Mouse (Mus musculus) embryonic facial prominence, embryonic 15.5 days (tissue): ENCODE data around the gene Gatd1. TPM values are rescaled to one million over a fixed set of nuclear protein-coding genes. Genes with fewer than 3 reads are reported as not detected.
"Not testable (repeated sequence)": the region's sequence is repeated elsewhere in the genome, so short reads cannot be mapped to it uniquely, and the experiment has no call there.

Source experiments
- ATAC-seq: fragments of 200-750 bp; cut with Nextera tagmentation; 2 replicates; pipeline ENCODE4 v1.8.0; 2017; ENCODE audit warnings: low read depth, moderate TSS enrichment; ENCODE audit not compliant: insufficient number of reproducible peaks, low FRiP score, low TSS enrichment
- H3K27ac ChIP-seq: fragments of 300-500 bp; sonication (generic); replicated peaks from 2 replicates; pipeline ENCODE4 v1.5.1; 2015; ENCODE audit warnings: mild to moderate bottlenecking, inconsistent platforms
- H3K27me3 ChIP-seq: fragments of 300-500 bp; sonication (generic); 2 replicates; pipeline ENCODE4 v1.6.1; 2015; ENCODE audit warnings: inconsistent platforms
- H3K36me3 ChIP-seq: fragments of 300-500 bp; sonication (generic); 2 replicates; pipeline ENCODE4 v1.6.1; 2015; ENCODE audit warnings: mild to moderate bottlenecking, inconsistent platforms
- H3K4me1 ChIP-seq: fragments of 300-500 bp; sonication (generic); 2 replicates; pipeline ENCODE4 v1.6.1; 2015; ENCODE audit warnings: inconsistent platforms
- H3K4me2 ChIP-seq: fragments of 300-500 bp; sonication (generic); replicated peaks from 2 replicates; pipeline ENCODE4 v1.6.1; 2015; ENCODE audit warnings: mild to moderate bottlenecking, inconsistent platforms
- H3K4me3 ChIP-seq: fragments of 300-500 bp; sonication (generic); replicated peaks from 2 replicates; pipeline ENCODE4 v1.5.1; 2015; ENCODE audit warnings: mild to moderate bottlenecking, inconsistent platforms
- H3K9ac ChIP-seq: fragments of 300-500 bp; sonication (generic); 2 replicates; pipeline ENCODE4 v1.6.1; 2015; ENCODE audit warnings: inconsistent platforms
- H3K9me3 ChIP-seq: fragments of 300-500 bp; sonication (generic); replicated peaks from 2 replicates; pipeline ENCODE4 v1.6.1; 2016; ENCODE audit warnings: inconsistent platforms
- WGBS: fragments of 180-500 bp; shearing (Covaris S2); methylation state at CpG from one replicate; pipeline ENCODE4 v1.1.7; 2015; 5-methylcytosine and 5-hydroxymethylcytosine counted together
- polyA plus RNA-seq: library from polyadenylated mRNA; unstranded; fragments of >200 nt; fragmentation: Nextera tagmentation; extraction: Ambion mirVana; gene quantifications from 2 replicates; pipeline ENCODE4 v1.2.1, GENCODE M21; 2015

Gene Gatd1
- polyA plus RNA-seq, 1 experiment from 2014 or later, result 67.6 TPM

GRCm38 (mm10) chr7:141455610-141456314, 41.8 kb upstream of the Gatd1 start:
- peak overlapping the region; percentile 98 for H3K4me2 ChIP-seq
- H3K9ac ChIP-seq, result peak overlapping the region; percentile 54
- peaks cover 22% of the 10 kb centered on the region for H3K27me3 ChIP-seq
- no peaks in the 10 kb centered on the region for H3K9me3 ChIP-seq
- H3K4me1 ChIP-seq, result peaks cover 17% of the 10 kb centered on the region
- no peak for ATAC-seq
- H3K27ac ChIP-seq, result peak overlapping the region; percentile 51
- WGBS, result 4% methylated on average over 23 of the region's 23 CpGs
- H3K4me3 ChIP-seq, result peak overlapping the region; percentile 67
- peaks cover 23% of the 10 kb centered on the region for H3K36me3 ChIP-seq

- H3K36me3 ChIP-seq, result peaks cover 30% of the 10 kb centered on the region
- H3K27ac ChIP-seq, result peak within 1 kb of the TSS; percentile 51
- peak; percentile 83 for ATAC-seq
- H3K4me3 ChIP-seq, result peak within 1 kb of the TSS; percentile 67
- no peaks in the 10 kb centered on the region for H3K9me3 ChIP-seq
- 0% methylated on average over 44 of the region's 45 CpGs for WGBS
- peak within 1 kb of the TSS; percentile 98 for H3K4me2 ChIP-seq
- peaks cover 15% of the 10 kb centered on the region for H3K27me3 ChIP-seq
- H3K9ac ChIP-seq, result peak within 1 kb of the TSS; percentile 54
- peaks cover 17% of the 10 kb centered on the region for H3K4me1 ChIP-seq
Observed at GRCm38 (mm10) chr7:141454967-141455551, 41.1 kb upstream of the Gatd1 start, which contains the start of gene Pnpla2. Pnpla2 (plus strand) TSS chr7:141455198.

- H3K9ac ChIP-seq, result no peak overlapping the region
- no peak overlapping the region for H3K27ac ChIP-seq
- no peak overlapping the region for H3K4me3 ChIP-seq
- peaks cover under 1% of the 10 kb centered on the region; the same call in 1 of the 2 replicates for H3K27me3 ChIP-seq
- 79% methylated on average over 2 of the region's 2 CpGs for WGBS
- H3K36me3 ChIP-seq, result peaks cover 37% of the 10 kb centered on the region
- ATAC-seq, result no peak
- no peak overlapping the region for H3K4me2 ChIP-seq
- peaks cover 21% of the 10 kb centered on the region for H3K4me1 ChIP-seq
- H3K9me3 ChIP-seq, result no peaks in the 10 kb centered on the region
Observed at GRCm38 (mm10) chr7:141453636-141454035, 39.7 kb upstream of the Gatd1 start.

GRCm38 (mm10) chr7:141451928-141452327, 38.0 kb upstream of the Gatd1 start:
- ATAC-seq, result no peak
- no peak overlapping the region for H3K9ac ChIP-seq
- no peaks in the 10 kb centered on the region for H3K27me3 ChIP-seq

GRCm38 (mm10) chr7:141447110-141447991, 33.4 kb upstream of the Gatd1 start, which contains the start of gene Rplp2:
Rplp2 (plus strand) TSS chr7:141447370.
- Histone ChIP-seq H3K9me3 (no peaks in the 10 kb centered on the region), H3K36me3 (peaks cover 38% of the 10 kb centered on the region), H3K27me3 (no peaks in the 10 kb centered on the region), H3K9ac (peak within 1 kb of the TSS; percentile 97), H3K27ac (peak within 1 kb of the TSS; percentile 94), H3K4me1 (peaks cover 34% of the 10 kb centered on the region), H3K4me3 (peak within 1 kb of the TSS; percentile 91), H3K4me2 (peak within 1 kb of the TSS; percentile 59)
- under 1% methylated on average over 63 of the region's 63 CpGs for WGBS
- ATAC-seq, result peak; percentile 91

More at GRCm38 (mm10) chr7:141451928-141452327, 38.0 kb upstream of the Gatd1 start:
- Histone ChIP-seq H3K4me2 (no peak overlapping the region), H3K9me3 (no peaks in the 10 kb centered on the region), H3K27ac (no peak overlapping the region), H3K4me3 (no peak overlapping the region), H3K36me3 (peaks cover 39% of the 10 kb centered on the region), H3K4me1 (peaks cover 26% of the 10 kb centered on the region)

DNA sequence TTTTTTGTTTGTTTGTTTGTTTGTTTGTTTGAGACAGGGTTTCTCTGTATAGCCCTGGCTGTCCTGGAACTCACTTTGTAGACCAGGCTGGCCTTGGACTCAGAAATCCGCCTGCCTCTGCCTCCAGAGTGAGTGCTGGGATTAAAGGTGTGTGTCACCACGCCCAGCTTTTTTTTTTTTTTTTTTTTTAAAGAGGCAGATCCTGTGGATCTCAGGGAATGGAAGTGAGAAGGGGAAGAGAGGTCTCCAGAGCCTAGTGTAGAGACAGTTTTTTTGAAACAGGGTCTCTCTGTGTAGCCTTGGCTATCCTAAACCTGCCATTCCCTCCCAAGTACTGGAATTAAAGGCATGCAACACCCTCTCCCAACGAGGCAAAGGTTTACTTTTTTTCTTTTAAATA, 32.4 kb upstream of the Gatd1 start:
- not testable (repeated sequence) for H3K4me3 ChIP-seq, ATAC-seq, H3K27me3 ChIP-seq, H3K9me3 ChIP-seq, H3K27ac ChIP-seq, H3K4me2 ChIP-seq, H3K9ac ChIP-seq
- H3K4me1 ChIP-seq, result peaks cover 42% of the 10 kb centered on the region
- H3K36me3 ChIP-seq, result peaks cover 31% of the 10 kb centered on the region
- WGBS, result 79% methylated on average over 3 of the region's 3 CpGs

GRCm38 (mm10) chr7:141443828-141444237, 29.9 kb upstream of the Gatd1 start, which contains the start of gene Pidd1:
Pidd1 (minus strand) TSS chr7:141444025.
- under 1% methylated on average over 25 of the region's 25 CpGs for WGBS
- H3K9me3 ChIP-seq, result no peaks in the 10 kb centered on the region
- H3K36me3 ChIP-seq, result peaks cover 26% of the 10 kb centered on the region
- H3K4me2 ChIP-seq, result peak within 1 kb of the TSS; percentile 84
- H3K27me3 ChIP-seq, result no peaks in the 10 kb centered on the region
- peak within 1 kb of the TSS; percentile 51 for H3K9ac ChIP-seq
- peak within 1 kb of the TSS; percentile 52 for H3K4me3 ChIP-seq
- peak within 1 kb of the TSS; percentile 58 for H3K27ac ChIP-seq
- peaks cover 49% of the 10 kb centered on the region for H3K4me1 ChIP-seq
- ATAC-seq, result 0 out of 2 replicates have a peak, but pooled peaks have one; percentile 63

DNA sequence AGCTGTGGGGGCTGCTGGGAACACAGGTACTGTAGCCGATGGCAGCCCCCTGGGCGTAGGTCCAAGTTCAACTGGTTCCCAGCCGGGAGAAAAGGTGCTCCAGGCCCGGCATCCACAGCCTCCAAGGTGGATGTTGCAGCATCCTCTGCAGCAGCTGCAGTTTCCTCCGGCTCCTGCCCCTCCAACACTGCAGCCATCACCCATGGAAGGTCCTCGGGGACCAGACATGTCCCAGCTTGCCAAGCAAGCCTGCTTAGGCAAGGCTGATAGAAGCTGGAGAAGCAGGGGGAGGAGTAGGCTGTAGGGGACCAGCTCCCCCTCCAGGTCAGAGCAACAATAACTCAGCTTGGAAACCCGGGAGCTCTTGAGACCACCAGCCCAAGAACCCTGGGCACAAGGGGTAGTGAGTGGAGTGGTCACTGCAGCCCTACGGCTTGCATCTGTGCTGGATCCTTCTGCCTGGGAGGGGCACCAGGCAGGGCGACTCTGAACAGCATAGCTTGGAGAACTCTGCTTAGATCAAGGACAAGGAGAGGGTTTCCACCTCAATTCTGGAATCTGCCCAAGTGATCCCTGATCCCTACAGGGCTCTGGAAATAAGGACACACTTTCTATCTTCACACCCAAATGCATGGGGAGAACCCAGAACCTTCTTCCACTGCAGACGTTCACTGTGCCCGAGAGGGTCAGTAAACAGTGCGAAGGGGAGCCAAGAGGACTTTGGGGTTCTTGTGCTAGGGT, 29.3 kb upstream of the Gatd1 start:
- Histone ChIP-seq H3K9ac (peak overlapping the region; percentile 51), H3K4me3 (peak overlapping the region; percentile 52), H3K4me2 (peak overlapping the region; percentile 84), H3K27ac (peak overlapping the region; percentile 58; the same call in 1 of the 2 replicates), H3K4me1 (peaks cover 43% of the 10 kb centered on the region), H3K27me3 (no peaks in the 10 kb centered on the region), H3K9me3 (no peaks in the 10 kb centered on the region), H3K36me3 (peaks cover 23% of the 10 kb centered on the region)
- no peak for ATAC-seq
- 15% methylated on average over 12 of the region's 12 CpGs for WGBS

DNA sequence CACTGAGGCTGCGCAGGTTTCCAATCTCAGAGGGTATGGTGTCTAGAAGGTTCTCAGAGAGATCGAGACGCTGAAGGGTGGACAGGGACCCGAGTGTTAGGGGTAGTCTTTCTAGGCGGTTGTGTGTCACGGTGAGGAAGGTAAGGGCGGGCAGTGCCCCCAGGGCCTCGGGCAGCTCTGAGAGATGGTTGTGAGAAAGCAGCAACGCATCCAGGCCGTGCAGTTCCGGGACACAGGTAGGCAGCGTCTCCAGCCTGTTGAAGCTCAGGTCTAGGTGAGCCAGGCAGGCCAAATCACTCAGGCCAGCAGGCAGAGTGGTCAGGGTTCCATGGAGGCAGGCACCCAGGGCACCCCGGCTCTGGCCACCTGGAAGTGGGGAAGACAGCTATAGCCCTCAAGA, 28.3 kb upstream of the Gatd1 start:
- H3K36me3 ChIP-seq, result peaks cover 23% of the 10 kb centered on the region
- H3K27me3 ChIP-seq, result no peaks in the 10 kb centered on the region
- peaks cover 51% of the 10 kb centered on the region for H3K4me1 ChIP-seq
- no peak overlapping the region for H3K27ac ChIP-seq
- H3K9me3 ChIP-seq, result no peaks in the 10 kb centered on the region
- no peak for ATAC-seq
- no peak overlapping the region for H3K9ac ChIP-seq
- H3K4me3 ChIP-seq, result peak overlapping the region; percentile 52; the same call in 1 of the 2 replicates
- H3K4me2 ChIP-seq, result peak overlapping the region; percentile 84
- WGBS, result 88% methylated on average over 13 of the region's 13 CpGs

DNA sequence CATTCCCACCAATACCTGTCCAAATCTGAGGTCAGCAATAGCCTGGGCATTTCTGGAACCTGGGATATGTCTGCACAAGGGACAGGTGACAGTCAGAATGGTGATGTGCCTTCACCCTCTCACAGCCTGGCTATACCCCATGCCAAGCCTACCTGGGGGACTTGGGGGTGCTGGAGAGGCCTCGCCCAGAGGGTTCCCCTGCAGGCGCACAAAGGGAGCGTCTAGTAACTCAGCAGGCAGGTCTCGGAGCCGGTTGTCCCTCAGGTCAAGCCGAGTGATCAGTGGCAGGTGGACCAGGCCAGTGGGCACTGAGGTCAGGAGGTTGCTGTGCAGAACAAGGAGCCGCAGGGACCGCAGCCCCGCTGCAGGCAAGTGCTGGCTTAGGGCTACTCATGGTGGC, 27.5 kb upstream of the Gatd1 start:
- no peak overlapping the region for H3K4me3 ChIP-seq
- ATAC-seq, result no peak
- H3K4me2 ChIP-seq, result no peak overlapping the region
- no peaks in the 10 kb centered on the region for H3K27me3 ChIP-seq
- 89% methylated on average over 9 of the region's 9 CpGs for WGBS
- 0 out of 2 replicates have a peak overlapping the region, but pooled peaks have one; percentile 1 for H3K9ac ChIP-seq
- H3K4me1 ChIP-seq, result peaks cover 55% of the 10 kb centered on the region
- H3K36me3 ChIP-seq, result peaks cover 23% of the 10 kb centered on the region
- no peak overlapping the region for H3K27ac ChIP-seq
- no peaks in the 10 kb centered on the region for H3K9me3 ChIP-seq
